Mouse (Mus musculus): ENCODE results near the gene Rab20. TPM values are rescaled to one million over a fixed set of nuclear protein-coding genes. Genes with fewer than 3 reads are reported as not detected.
A peak's percentile ranks its signal among the peaks of the same experiment; 100 is the strongest.
"Not testable (repeated sequence)": the region's sequence is repeated elsewhere in the genome, so short reads cannot be mapped to it uniquely, and the experiment has no call there.

The Rab20 gene
- total RNA-seq, 2 experiments from 2014 or later, result 26.9 to 32.1 TPM

DNA sequence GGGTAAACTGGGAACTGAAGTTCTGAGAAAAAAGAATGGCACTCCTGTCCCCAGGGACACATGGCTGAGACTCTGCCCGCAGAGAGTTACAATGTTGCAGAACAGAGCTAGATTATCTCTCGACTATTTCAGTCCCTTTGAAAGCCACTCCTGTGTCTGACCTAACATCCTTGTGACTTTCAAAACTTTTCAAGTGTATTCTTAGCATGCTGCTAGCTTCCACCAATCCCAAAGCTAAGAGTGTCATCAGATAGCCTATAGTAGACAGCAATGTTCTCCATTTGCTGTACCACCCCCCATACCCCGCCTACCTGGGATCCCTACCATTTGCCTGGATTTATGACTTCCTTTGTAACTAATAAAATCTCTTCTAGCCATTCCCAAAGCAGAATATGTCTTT is 4.0 kb upstream of the Rab20 start:
- no peak for DNase-seq
- intact Hi-C loops (cut with DNase I), result no loop called here

DNA sequence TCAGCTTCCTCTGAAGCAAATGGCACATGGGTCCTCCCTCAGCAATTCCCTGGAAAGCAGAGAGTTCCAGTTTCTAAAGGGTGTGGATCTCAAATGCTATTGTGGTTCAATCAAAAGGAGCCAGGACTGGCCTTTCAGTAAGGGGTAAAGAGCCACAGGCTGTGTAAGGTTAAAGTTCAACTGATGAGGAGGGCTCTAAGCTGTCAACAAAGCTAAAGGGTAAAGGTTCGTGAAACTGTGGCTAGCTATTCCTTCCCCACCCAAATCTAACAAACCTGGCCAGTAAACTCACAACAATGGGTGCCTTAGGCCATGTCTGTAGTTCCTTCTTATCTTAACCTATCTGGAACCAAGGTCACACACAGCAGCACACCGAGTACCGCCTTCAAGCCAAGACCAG is 3.4 kb upstream of the Rab20 start:
- no peak for DNase-seq
- intact Hi-C loops (cut with DNase I), result no loop called here

DNA sequence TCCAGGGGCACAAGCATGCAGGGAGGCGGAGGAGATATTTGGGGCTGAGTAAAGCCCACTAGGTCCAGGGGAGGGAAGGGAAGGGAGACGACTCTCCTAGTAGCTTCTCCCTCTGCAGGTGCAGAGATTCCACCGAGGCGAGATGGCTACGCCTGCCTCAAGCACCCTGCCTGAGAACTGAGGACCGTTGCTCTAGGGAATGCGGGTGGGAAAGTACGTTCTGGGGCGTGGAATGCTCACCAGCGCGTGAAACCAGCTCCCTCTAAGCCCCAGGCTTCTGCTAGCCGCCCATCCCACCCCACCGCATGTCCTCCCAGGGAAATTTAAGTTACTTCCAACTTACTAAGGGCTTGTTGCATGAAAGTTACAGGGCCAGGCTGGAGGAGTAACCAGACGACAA is 1.1 kb upstream of the Rab20 start:
- intact Hi-C loops (cut with DNase I), result no loop called here
- DNase-seq, result no peak

DNA sequence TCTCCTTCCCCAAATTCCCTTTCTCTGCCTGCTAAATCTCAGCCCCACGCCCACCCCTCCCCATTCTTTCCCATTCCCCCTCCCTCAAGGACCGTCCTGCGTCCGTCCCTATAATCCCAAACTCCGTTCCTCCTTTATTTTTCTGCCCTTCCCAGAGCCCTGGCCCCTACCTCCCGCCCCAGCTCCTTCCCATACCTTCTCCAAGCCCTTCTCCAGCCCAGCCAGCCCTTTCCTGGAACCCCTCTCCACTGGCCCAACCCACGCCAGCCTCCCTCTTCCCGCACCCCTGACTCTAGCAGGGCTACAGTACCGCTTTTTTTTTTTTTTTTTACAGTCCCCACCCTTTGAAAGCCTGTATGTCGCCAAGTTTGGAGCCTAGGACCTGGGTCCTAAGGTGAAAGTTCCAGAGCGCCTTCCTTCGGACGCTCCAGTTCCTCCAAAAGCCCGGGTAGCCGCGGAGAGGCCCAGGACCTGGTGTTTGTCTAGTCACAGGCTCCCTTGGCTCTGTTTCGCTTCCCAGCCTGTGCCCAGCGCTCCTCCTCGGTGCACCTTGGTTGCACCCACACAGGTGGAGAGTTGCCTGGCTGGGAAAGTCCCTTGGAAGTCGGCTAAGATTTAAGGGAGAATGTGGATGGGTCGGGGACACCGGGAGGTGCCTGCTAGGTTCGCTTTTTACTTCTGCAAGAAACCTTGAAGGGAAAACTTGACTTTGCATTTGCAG is 457 bp upstream of the Rab20 start:
- intact Hi-C loops (cut with DNase I), result no loop called here
- no peak for DNase-seq

DNA sequence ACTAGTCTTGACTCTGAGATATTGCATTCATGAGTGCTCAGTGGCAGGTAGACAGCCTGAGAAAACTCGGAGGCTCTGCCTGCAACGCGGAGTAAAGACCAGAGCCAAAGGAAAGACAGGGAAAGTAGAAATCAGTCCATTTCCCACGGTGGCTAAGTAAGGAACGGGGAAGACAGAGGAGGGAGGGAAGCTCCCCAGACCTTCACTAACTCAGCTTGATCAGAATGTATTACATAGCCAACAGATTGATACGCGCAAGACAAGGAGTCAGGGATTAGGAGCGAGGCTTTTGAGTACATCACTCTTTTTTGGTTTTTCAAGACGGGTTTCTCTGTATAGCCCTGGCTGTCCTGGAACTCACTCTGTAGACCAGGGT is 1.3 kb downstream of the Rab20 start:
- no peak for DNase-seq
- intact Hi-C loops (cut with DNase I), result no loop called here

DNA sequence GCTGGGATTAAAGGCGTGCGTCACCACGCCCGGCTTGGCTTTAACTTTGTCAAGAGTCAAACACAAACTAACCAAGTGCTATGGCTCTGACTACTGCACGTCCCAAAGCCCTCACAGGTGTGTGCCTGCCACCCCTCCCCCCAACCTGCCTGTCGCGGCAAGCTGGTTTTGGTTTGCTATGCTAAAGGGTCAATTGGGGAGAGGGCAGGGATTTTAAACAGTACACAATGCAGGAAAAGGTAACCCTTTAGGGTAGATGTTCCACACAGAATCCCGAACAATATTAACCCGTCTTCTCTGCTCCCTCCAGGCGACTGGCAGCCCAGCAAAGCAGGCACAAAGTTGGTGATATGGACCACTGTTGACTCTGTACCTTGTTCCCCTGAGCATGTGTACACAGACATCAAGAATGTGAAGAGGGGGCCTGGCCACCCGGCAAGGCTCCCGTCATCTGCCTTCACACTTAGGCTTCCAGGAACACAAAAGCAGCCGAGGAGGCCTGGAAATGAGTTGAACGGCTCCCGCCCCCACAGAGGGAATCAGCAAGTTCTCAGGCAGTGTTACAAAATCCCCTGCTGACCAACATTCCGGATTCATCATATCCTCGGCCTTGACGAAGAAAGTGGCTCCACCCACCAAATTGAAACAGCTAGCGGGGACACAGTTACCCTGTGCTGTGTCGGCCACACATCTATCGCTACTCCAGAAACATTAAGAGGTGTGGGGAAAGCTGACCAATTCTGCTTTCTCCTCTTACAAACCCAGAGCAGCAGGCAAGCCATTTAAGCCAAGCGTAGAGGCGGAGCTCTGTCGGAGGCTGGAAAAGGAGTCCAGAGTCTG is 2.0 kb downstream of the Rab20 start:
- intact Hi-C loops (cut with DNase I), result no loop called here
- DNase-seq, result peak; percentile 63 to 64

DNA sequence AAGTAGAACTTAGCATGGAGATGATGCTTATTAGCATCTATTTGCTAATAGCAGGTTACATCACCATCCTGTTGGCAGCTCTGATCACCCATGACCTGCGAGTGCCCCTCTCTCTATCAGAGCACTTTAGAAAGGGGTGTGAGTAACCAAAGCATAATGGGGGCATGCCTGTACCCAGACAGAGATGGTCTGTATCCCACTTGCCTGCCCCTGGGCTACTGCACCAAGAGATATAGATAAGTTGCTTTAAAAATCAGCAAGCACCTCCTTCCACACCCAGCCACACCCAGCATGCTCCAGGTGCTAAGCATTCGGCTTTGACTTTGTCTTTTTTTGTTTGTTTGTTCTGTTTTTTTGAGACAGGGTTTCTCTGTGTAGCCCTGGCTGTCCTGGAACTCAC is 2.6 kb downstream of the Rab20 start:
- no peak for DNase-seq
- intact Hi-C loops (cut with DNase I), result no loop called here

DNA sequence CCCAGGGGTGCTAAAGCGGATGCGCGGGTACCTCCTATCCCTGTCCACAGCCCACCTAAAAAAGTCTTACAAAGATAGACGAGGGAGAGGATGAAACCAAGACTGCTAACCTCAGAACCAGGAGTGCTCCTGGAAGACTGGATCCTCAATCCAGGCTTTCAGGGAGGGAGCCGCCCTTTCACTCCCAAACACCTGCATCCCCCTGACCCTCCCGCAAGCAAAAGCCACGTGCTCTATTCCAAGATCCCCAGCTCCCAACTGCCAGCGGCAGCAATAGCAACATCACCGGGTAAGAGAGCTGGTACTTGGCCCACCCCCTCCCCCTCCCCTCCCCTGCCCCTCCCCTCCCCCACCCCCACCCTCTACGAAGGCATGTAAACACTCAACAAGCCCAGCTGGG is 3.1 kb downstream of the Rab20 start:
- no peak for DNase-seq
- intact Hi-C loops (cut with DNase I), result no loop called here

DNA sequence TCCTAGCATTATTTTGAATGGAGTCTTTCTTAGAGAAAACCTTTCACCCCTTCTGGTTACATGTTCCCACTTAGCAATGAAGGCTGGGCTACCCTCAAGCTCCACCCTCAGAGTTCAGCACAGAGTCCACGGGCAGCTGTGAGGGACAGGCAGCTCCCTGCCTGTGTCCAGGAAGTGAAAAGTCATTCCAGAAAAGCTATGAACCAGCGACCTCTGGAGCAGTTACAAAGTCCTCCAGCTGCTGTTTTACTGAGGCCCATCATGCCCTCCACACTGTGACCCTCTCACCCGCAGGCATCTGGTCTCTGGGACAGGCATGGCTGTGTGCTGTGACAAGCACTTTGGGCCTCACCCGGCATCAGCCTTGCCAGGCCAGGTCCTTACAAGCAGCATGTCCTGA is 5.4 kb downstream of the Rab20 start:
- intact Hi-C loops (cut with DNase I), result no loop called here
- DNase-seq, result no peak

DNA sequence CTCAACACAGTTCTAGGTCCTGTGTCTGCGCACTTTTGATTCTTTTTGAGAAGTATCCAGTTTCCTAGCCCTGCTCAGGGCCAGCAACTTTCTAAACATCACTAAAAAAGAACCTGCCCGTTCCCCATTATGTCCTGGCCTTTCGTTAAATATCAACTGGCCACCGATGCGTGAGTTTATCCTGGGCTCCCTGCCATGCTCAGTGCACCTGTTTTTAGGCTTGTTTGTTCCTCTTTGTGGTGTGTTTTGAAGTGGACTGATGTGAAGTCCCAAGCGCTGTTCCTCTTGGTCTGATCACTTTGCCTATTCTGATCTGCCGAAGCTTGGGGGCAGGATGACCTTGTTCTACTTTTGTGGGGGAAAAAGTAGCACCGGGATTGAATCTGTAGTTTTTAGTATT is 7.2 kb downstream of the Rab20 start:
- no peak for DNase-seq
- intact Hi-C loops (cut with DNase I), result no loop called here

DNA sequence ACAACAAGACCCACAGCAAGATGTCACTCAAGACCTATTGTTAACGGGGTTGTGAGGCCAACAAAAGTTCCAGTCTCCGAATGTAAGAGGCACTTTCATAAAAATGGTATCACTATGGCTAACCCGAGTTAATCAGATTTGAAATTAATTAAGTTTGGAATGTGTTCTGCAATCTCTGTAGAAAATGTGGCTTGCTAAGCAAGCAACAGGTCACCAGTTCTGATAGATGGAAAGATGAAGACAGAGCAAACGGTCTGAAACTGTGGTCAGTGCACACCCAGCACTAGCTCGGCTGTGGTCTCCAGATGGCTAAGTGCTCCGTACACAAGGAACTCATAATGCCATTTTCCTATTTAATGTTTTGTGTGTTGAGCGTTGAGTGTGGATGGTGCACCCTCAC is 7.8 kb downstream of the Rab20 start:
- DNase-seq, result no peak
- intact Hi-C loops (cut with DNase I), result no loop called here

DNA sequence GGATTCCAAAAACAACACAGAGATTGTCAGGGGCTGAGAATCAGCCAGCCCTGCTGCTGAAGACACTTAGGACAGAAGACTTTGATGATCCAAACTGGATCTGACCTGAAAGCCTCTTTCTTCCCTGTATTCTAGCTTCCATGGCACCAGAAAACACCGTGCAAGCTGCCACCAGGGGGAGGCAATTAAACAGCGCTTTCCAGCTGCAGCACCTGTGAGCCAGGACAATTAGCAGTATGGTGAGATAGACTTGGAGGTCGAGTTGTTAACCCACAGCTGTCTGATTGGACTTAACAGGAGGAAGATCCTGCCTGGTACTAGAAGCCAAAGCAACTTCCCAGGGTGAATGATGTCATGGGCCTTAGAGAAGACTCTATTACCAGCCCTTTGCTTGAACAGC is 9.4 kb downstream of the Rab20 start:
- intact Hi-C loops (cut with DNase I), result loop anchor here (1.0 kb wide), 1 partner anchor 17 kb away; no protein-coding TSS in a partner anchor
- peak in 1 of 2 experiments; percentile 56 for DNase-seq

DNA sequence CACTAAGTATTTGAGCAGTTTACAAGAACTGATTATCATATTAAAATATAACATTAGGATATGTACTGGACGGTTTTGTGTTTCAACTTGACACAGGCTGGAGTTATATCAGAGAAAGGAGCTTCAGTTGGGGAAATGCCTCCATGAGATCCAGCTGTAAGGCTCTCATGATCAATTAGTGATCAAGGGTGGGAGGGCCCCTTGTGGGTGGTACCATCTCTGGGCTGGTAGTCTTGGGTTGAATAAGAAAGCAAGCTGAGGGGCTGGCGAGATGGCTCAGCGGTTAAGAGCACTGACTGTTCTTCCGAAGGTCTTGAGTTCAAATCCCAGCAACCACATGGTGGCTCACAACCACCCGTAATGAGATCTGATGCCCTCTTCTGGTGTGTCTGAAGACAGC is 12.0 kb downstream of the Rab20 start:
- DNase-seq, result not testable (repeated sequence)

DNA sequence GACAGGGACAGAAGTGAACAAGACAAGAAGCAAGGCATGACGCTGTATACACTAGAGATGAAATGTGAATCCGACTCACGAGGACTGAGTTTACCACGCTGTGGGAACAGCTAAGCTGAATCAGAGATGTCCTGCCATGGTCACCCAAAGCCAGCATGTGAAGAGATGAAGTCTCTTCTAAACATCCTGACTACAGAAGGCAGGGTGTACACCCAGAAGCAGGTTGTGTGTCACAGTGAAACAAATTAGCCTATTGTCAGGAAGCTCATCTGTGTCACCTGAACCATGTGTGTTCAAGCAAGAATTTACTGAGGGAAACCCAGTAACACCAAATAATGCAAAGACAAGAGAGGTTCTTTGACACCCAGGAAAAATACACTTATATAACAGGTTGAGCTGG is 12.9 kb downstream of the Rab20 start:
- DNase-seq, result no peak
- intact Hi-C loops (cut with DNase I), result no loop called here

More for the DNA sequence above, 12.0 kb downstream of the Rab20 start:
- intact Hi-C loops (cut with DNase I), result not testable (repeated sequence)

DNA sequence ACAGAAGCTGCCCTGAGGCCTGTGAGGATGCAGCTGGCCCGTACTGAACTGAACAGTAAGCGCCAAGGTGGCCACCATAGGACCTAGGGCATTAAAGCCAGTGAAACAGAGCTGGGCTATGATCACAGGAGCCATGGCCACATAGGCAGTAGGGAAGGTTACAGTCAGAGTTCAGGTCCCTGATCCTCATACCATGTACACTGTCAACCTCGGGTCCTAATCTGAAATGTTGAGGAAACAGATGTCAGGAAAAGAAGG is 13.9 kb downstream of the Rab20 start:
- DNase-seq, result no peak
- intact Hi-C loops (cut with DNase I), result no loop called here

DNA sequence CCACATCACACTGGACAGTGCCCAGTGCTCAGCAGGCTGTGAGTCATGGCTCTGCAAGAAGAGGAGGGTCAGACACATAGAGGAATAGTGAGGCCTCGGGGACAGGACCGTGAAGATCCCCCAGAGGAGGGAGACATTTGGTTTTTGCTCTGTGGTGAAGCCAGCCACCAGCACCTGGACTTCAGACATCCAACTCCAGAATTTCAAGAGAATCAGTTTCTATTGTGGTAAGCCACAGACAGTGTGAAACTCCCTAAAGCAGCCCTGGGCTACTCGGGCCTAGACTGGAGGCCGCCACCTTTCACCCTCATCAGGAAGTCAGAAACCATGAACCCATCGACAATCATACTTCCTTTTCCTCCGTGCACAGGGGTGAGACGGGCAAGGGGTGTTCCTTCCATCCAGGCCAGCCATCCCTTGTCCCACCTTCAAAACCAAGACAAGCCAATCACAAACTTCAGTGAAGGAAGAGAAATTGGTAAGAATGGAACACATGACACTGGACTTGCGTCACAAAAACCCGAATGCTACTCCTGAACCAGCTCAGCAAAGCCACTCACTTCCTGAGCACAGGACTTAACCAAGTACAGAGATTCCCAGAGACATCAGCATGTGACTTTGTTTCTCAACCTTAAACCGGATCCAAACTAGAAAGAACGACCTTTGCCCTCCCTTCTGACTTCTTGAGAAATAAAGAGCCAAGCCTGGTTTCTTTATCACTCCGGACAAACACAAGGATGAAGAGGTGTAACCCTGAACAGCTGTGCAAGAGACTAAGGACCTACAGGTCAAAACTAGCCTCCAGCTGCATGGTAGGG is 14.4 kb downstream of the Rab20 start:
- intact Hi-C loops (cut with DNase I), result no loop called here
- no peak for DNase-seq

DNA sequence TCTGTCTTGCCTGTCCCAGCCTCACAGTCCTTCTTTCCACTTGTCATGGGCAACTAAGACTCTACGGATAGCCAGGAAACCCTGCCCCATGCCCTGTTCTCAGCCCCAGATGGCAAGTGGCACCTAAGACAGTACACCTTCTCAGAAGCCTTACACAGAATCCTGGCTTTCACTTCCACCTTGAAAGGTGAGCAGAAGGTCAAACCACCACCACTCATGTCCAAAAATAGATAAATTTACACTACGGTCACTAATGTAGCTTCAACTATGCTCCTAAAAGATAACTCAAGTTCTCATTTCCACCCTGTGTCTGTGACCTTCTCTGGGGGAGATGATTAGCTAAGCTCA is 15.0 kb downstream of the Rab20 start:
- DNase-seq, result no peak
- intact Hi-C loops (cut with DNase I), result no loop called here

DNA sequence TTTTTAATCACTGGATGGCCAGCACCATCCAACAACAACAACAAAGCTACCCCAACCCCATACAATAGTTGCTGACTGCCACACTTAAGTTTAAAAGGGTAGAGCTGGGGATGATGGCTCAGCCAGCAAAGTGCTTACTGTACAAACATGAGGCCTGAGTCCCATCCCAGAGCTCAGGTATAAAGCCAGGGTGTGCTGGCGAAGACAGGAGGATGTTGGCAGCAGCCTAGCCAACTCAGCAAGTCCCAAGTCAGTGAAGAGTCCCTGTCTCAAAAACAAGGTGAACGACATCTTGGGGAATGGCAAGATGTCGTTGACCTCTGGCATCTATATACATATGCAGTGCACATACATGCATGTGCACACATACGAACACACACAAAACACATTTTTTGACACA is 15.9 kb downstream of the Rab20 start:
- DNase-seq, result no peak
- intact Hi-C loops (cut with DNase I), result no loop called here

DNA sequence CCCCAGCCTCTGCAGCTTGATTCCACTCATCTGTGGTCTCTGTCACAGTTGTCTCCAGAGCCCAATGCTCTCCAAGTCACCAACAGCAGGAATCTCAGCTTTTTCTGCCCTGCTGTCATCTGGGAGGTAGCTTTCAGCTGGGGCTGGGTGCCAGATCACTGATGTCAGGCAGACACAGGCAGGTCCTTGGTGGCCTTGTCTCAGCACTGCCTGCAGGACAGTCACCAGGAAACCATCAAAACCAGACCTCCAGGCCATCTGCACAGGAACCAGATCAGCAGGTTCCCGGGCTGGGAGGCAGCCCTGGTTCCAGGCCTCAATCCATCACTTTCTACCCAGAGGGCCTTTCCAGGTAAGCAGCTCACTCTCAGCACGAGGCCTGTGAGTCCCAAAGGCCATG is 16.7 kb downstream of the Rab20 start:
- DNase-seq, result no peak
- intact Hi-C loops (cut with DNase I), result no loop called here

DNA sequence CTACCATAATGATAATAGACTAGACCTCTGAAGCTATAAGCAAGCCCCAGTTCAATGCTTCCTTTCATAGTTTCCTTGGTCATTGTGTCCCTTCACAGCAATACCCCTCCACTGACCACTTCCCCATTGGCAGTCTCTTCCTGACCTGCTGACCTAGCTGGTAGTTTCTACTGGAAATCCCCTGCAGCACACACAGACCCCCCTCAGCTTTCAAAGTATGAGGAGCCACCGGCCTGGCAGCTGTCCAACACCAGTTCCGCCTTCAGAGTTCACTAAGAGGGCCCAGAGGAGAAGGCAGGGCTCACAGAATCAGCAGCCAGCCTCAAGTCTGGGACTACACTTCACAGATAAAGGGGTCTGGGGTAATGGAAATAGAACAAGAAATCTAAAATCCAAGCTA is 17.6 kb downstream of the Rab20 start:
- DNase-seq, result peak in 1 of 2 experiments; percentile 44
- intact Hi-C loops (cut with DNase I), result no loop called here

DNA sequence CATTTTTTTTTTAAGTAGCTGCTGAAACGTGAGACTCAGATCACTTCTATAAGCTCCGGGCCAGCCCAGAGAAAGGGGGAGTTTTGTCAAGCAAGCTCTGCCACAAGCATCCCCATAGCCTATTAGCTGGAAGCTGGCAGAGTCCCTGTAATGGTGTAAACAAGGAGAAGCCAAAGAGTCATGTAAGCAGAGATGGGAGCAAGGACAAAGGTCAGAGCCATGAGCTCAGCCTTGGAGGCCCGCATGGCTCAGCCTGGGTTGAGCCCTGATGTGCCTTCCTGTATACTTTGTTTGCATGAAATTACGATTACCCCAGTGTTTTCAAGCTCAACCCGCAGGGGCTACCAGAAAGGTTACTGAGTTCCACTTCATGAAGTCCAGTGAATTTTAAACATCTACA is 19.5 kb downstream of the Rab20 start:
- intact Hi-C loops (cut with DNase I), result no loop called here
- no peak for DNase-seq

Measured in heart, postnatal 36 days (tissue).